Mouse (Mus musculus) embryonic fibroblast, embryonic 13.5 days (primary cell): Measurements from ENCODE around the gene Dact2.

Experiments used
- CTCF ChIP-seq: IDR thresholded peaks from 2 replicates; pipeline ENCODE4 v1.5.1; 2011; ENCODE audit warnings: mild to moderate bottlenecking, control low read depth, low read length, moderate library complexity, borderline replicate concordance; ENCODE audit not compliant: insufficient read depth
- POLR2A ChIP-seq: IDR thresholded peaks from 2 replicates; pipeline ENCODE4 v1.6.1; 2011; ENCODE audit warnings: low read depth, mild to moderate bottlenecking, control low read depth, low read length, moderate library complexity

GRCm38 (mm10) chr17:14227601-14228000 is 23.5 kb upstream of the Dact2 start:
- no peak for TF ChIP-seq POLR2A
- TF ChIP-seq CTCF, result no peak
